ENCODE assay signal across 12 mouse cellular contexts in genomic region chr2:35775651-35776055, GRCm38 (mm10).
DNase-seq lines count a peak whose midpoint lies in the region; ATAC-seq and TF ChIP-seq lines count a peak whose summit lies in the region.
"Had no signal": no experiment of that assay in that cellular context is flagged by ENCODE, and none has a peak within 500 bp of the region (broad histone marks: within the 10 kb centered on the region; RNA-seq: fewer than 3 reads in every experiment).

No protein-coding gene starts in this region.

- no peaks in the 10 kb centered on the region for H3K27me3 ChIP-seq in forebrain, embryonic 16.5 days (replicated peaks; ENCODE audit: control insufficient read depth, insufficient read depth, low read length)
- H3K27me3 ChIP-seq in forebrain, embryonic 13.5 days, result no peaks in the 10 kb centered on the region
- no peaks in the 10 kb centered on the region for H3K27me3 ChIP-seq in liver, postnatal 0 days (ENCODE audit: insufficient read depth, low read length)
- 0 out of 2 replicates have a peak, but pooled peaks cover 3% of the 10 kb centered on the region for H3K27me3 ChIP-seq in liver, embryonic 12.5 days (replicated peaks)
- 0 out of 2 replicates have a peak, but pooled peaks cover 5% of the 10 kb centered on the region for H3K27me3 ChIP-seq in heart, embryonic 10.5 days (ENCODE audit: insufficient read depth, poor library complexity, severe bottlenecking)

- no peak for DNase-seq in liver, postnatal 0 days
- DNase-seq in heart, embryonic 10.5 days (ENCODE audit: low spot score), result peak; percentile 82
- DNase-seq in left cerebral cortex, postnatal 36 days (ENCODE audit: low spot score in 2 of 2), result peak; percentile 58 to 72
- no peak for DNase-seq in adrenal gland, postnatal 14 days
- DNase-seq in B cell, adult 2 months, result no peak
- DNase-seq: adrenal gland, adult 2 months; cerebellum, adult 11 months; thymus, postnatal 4 days had no signal

- no peak overlapping the region for H3K4me2 ChIP-seq in forebrain, embryonic 16.5 days (ENCODE audit: low read length)
- no peak overlapping the region for H3K4me2 ChIP-seq in forebrain, embryonic 13.5 days
- H3K4me2 ChIP-seq in liver, postnatal 0 days (ENCODE audit: low read depth, low read length), result no peak overlapping the region
- no peak overlapping the region for H3K4me2 ChIP-seq in liver, embryonic 12.5 days

- H3K9ac ChIP-seq in forebrain, embryonic 16.5 days (replicated peaks; ENCODE audit: low read depth, low read length), result no peak overlapping the region
- no peak overlapping the region for H3K9ac ChIP-seq in forebrain, embryonic 13.5 days
- H3K9ac ChIP-seq in liver, postnatal 0 days (replicated peaks), result no peak overlapping the region
- H3K9ac ChIP-seq in liver, embryonic 12.5 days, result no peak overlapping the region

- H3K9me3 ChIP-seq in forebrain, embryonic 16.5 days (ENCODE audit: control insufficient read depth, low read length), result no peaks in the 10 kb centered on the region
- no peaks in the 10 kb centered on the region for H3K9me3 ChIP-seq in forebrain, embryonic 13.5 days (replicated peaks)
- no peaks in the 10 kb centered on the region for H3K9me3 ChIP-seq in liver, postnatal 0 days (ENCODE audit: low read length)
- H3K9me3 ChIP-seq in liver, embryonic 12.5 days (replicated peaks), result no peaks in the 10 kb centered on the region
- no peaks in the 10 kb centered on the region for H3K9me3 ChIP-seq in heart, embryonic 10.5 days

- no peak overlapping the region for H3K27ac ChIP-seq in forebrain, embryonic 16.5 days (ENCODE audit: low read length)
- no peak overlapping the region; the same call in 1 of the 2 replicates for H3K27ac ChIP-seq in forebrain, embryonic 13.5 days
- no peak overlapping the region for H3K27ac ChIP-seq in liver, postnatal 0 days (ENCODE audit: low read depth)
- no peak overlapping the region for H3K27ac ChIP-seq in liver, embryonic 12.5 days
- peak overlapping the region; percentile 60 for H3K27ac ChIP-seq in heart, embryonic 10.5 days

- TF ChIP-seq EP300 in liver, postnatal 0 days (IDR thresholded peaks at IDR 0.05; ENCODE audit: low read depth), result no peak

- no peaks in the 10 kb centered on the region for H3K4me1 ChIP-seq in forebrain, embryonic 16.5 days (replicated peaks; ENCODE audit: control insufficient read depth, insufficient read depth, low read length)
- H3K4me1 ChIP-seq in forebrain, embryonic 13.5 days, result 0 out of 2 replicates have a peak, but pooled peaks cover 3% of the 10 kb centered on the region
- no peaks in the 10 kb centered on the region for H3K4me1 ChIP-seq in liver, postnatal 0 days (ENCODE audit: insufficient read depth)
- H3K4me1 ChIP-seq in liver, embryonic 12.5 days, result no peaks in the 10 kb centered on the region
- peaks cover 40% of the 10 kb centered on the region for H3K4me1 ChIP-seq in heart, embryonic 10.5 days

- TF ChIP-seq CTCF in liver, postnatal 0 days (IDR thresholded peaks at IDR 0.05; ENCODE audit: low read depth), result no peak

- ATAC-seq in forebrain, embryonic 16.5 days, result peak; percentile 43; the same call in 1 of the 2 replicates
- no peak; the same call in 1 of the 2 replicates for ATAC-seq in forebrain, embryonic 13.5 days
- peak; percentile 15; the same call in 1 of the 2 replicates for ATAC-seq in liver, postnatal 0 days
- no peak for ATAC-seq in liver, embryonic 12.5 days
- ATAC-seq: midbrain, embryonic 16.5 days had no signal

- H3K36me3 ChIP-seq in forebrain, embryonic 16.5 days (ENCODE audit: control insufficient read depth, insufficient read depth), result no peaks in the 10 kb centered on the region
- no peaks in the 10 kb centered on the region for H3K36me3 ChIP-seq in forebrain, embryonic 13.5 days (ENCODE audit: poor library complexity, severe bottlenecking)
- no peaks in the 10 kb centered on the region for H3K36me3 ChIP-seq in liver, postnatal 0 days (replicated peaks; ENCODE audit: insufficient read depth, low read length)
- H3K36me3 ChIP-seq in liver, embryonic 12.5 days, result no peaks in the 10 kb centered on the region
- H3K36me3 ChIP-seq in heart, embryonic 10.5 days, result no peaks in the 10 kb centered on the region

- no peak overlapping the region for H3K4me3 ChIP-seq in forebrain, embryonic 16.5 days (replicated peaks; ENCODE audit: low read length)
- H3K4me3 ChIP-seq in forebrain, embryonic 13.5 days, result no peak overlapping the region
- H3K4me3 ChIP-seq in liver, postnatal 0 days (ENCODE audit: low read depth, low read length), result no peak overlapping the region
- H3K4me3 ChIP-seq in liver, embryonic 12.5 days, result no peak overlapping the region
- H3K4me3 ChIP-seq in heart, embryonic 10.5 days, result 0 out of 2 replicates have a peak overlapping the region, but pooled peaks have one; percentile 12

- intact Hi-C loops in left cerebral cortex, postnatal 36 days (cut with DNase I), result no loop called here

- WGBS in forebrain, embryonic 16.5 days, result 62% methylated on average over 5 of the region's 5 CpGs
- WGBS in forebrain, embryonic 13.5 days, result 65% methylated on average over 5 of the region's 5 CpGs
- 45% methylated on average over 5 of the region's 5 CpGs for WGBS in liver, postnatal 0 days (ENCODE audit: insufficient replicate concordance)
- WGBS in liver, embryonic 12.5 days (ENCODE audit: insufficient replicate concordance), result 38% methylated on average over 5 of the region's 5 CpGs
- WGBS in heart, embryonic 10.5 days, result 8% methylated on average over 5 of the region's 5 CpGs

Comparison
In these comparisons a context has a peak if more than half of its experiments do, and no peak if none do; other contexts are left out.
1. ATAC-seq: peak in forebrain, embryonic 16.5 days (single experiment) and liver, postnatal 0 days (single experiment); none in forebrain, embryonic 13.5 days (single experiment) and liver, embryonic 12.5 days (single experiment).
2. DNase-seq: peak in heart, embryonic 10.5 days (single experiment) and left cerebral cortex, postnatal 36 days (2 of 2); none in liver, postnatal 0 days (single experiment), adrenal gland, postnatal 14 days (single experiment) and B cell, adult 2 months (0 of 2).